Mouse (Mus musculus): ENCODE data around the gene Grpel1.

Grpel1 gene

DNA sequence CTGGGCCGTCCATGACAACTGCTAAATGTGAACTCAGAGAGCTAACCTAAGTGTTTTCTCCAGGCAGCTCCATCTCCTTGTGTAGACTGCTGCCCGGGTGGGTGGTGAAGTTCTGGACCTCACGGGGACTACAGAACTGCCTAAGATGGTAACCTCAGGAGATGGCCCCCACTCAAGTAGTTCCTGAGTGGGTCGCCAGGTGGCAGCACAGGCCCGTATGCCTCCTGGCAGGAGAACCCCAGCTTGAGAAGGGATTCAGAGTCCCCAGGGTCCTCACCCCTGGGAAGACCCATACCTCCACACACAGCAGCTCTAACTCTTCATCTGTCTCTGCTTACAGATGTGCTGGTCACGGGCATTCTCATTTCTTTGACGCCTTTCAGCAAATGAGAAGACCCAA, 2.0 kb upstream of the Grpel1 start:
- DNase-seq: peak; percentile 67 to 91

DNA sequence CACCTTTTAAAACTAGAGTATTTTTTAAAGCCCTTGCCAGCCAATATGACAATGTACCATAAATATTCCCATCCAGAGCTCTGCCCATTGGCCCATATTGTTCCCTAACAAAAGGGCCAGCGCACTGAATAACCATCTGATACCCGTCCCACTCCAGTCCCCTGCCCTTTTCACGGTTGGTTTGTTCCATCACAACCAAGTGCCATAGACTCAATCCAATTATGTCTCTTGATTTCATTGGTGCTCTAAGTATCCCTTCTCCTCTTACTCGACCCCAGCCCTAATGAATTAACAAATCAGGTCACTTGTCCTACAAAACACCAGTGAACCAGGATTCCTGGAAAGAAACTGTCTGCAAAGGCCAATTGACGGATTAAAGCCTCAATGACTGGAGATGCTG, 1.4 kb upstream of the Grpel1 start:
- DNase-seq: no peak

DNA sequence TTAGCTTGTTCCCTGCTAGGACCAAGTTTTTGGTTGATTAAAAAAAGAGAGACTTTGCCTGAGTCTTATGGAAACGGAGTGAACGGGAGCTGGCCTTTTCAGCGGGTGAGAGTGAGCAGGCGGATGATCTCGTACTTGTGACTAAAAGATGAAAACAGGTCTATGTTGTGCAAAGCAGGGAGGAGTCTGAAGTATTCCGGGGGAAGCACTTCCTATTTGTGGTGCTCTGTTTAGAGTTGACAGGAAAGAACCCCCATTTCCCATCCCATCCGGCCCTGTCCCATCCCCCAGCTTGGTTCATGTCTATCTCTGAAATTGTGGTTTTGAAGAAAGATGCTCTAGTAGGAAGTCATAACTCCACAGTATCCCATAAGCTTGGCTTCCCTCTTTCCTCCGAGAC, 1.1 kb downstream of the Grpel1 start:
- DNase-seq: no peak

DNA sequence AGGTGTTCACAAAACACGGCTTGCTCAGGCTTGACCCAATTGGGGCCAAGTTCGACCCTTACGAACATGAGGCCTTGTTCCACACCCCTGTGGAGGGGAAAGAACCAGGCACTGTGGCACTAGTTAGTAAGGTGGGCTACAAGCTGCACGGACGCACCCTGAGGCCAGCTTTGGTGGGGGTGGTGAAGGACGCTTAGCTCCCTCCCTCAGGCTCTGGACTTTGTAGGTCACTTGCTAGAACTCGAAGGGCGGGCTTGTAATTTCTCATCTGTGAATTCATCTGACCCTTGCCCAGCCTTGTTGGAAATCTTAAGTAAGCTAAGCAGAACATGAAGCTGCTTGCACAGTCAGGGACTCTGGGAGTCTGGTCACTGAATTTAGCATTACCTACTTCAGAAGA, 6.4 kb downstream of the Grpel1 start:
- DNase-seq: no peak

DNA sequence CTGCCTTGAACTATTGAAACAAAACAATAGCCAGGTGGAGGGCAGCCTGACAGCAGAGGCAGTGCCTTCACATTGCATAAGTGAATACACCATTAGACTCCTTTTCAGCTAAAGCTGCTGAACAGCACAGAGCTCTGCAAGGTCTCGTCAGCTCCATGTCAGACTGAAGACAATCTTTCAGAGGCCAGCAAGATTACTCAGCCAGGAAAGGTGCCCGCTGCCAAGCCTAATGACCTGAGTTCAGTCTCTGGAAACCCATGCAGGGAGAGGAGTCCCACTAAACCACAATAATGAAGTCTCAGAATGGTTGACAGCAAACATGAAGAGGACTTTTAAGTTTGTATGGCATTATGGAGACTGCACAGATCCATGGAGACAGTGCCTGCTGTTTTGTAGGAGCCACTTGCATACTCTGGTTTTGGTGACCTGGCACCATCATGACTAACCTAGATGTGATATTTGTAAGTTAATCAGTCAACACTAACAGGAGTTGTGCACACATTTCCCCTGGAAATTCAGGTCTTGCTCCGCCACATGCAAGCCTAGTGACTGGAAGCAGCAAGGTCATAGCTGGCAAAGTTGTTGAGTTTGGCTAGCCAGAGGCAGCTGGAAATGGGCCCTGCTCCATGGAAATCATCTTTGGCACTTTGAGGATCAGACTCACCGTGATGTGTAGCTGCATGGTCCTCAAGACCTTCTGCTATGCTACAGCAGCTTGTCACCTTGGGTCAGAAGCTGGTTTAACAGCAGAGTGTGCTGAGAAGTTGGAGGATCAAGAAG, 8.3 kb downstream of the Grpel1 start:
- no peak for DNase-seq

DNA sequence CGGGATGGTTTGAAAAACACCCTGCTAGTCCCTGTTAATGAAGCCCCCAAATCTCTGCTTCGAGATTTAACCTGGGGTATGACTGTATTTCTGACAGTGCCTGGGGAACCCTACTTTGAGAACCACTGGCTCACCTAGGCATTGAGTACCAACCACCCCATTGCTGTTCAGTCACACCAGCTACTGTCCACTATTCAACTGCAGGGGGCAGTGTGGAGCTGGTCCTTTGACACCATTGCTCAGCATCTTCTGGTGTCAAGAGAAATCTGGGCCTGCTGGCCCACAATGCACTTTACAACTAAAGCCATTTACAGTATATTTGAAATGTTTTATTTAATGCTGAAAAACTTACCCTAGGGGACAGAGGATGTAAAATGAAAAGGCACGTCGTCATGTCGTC, 9.5 kb downstream of the Grpel1 start:
- peak; percentile 52 to 72 for DNase-seq

DNA sequence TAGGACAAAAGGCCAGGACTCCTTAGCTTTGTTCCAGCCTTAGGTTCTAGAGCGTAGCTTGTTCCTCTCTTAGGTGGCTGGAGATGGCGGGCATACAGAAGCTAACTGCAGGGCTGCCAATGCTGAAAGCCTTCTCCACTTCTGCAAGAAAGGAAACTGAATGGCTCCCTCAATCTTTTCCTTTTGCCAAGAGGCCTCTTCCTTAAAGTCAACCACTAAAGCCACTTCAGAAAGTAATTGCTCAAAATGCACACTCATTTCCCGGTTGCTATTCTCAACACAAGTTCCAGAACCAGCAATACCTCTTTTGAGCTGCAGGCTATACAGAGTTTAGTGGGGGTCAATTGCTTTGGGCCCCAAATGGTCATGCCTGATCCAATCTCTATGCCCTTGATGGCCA, 12.7 kb downstream of the Grpel1 start:
- no peak for DNase-seq

DNA sequence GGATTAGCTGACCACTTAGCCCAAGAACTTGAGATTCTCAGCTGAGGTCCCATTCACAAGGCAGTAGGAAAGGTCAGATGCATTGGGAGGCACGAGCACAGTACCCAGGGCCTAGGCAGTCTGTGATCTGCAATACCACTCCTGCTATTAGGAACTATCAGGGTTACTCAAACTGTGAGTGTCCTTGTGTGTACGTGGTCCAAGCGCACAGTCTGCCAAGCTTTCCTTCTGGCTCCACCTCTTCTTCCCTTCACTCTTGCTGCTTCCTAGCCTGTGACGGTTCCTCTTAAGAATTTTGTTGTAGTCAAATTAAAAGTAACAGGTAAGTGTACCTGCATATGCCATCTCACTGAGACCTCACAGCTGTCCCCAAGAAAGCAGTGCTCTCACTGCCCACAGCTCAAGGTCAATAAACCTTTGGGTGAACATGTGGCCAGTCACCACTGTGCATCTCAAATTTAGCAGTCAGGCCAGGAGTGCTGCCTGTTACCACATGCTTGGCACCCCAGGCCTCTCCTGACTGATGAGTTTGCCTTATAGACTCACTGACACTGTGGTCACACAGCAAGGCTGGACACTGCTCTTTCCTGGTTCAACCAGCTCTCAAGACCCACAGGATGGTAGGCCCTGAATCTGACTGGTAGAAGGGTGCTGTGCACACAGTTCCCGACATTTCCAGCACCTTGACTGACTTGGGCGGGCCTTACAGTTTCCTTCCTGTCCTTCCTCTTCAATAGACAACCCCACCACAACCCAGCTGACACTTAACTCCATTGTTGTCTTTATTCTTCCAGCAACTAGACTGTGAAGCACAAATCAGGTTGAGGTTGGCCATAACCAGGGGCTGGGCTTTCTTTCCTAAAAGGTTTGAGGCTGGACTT, 14.0 kb downstream of the Grpel1 start:
- no peak for DNase-seq

DNA sequence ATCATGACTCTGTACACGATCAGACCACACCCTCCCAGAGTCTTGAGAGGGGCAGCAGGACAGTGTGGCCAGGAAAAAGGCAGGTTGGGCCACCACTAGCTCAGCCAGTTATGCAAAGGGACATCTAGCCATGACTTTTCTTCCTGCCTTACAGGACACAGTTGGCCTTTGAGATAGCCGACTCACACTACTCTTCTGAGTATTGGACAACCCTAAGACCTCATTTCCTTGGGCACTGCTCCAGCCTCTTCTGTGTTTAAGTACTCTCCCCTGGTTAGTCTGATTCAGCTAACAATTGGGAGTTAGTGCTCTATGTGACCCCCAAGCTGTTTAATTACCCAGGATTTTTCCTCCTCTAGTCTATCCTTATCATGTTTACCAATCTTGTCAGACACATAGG, 14.9 kb downstream of the Grpel1 start:
- no peak for DNase-seq

DNA sequence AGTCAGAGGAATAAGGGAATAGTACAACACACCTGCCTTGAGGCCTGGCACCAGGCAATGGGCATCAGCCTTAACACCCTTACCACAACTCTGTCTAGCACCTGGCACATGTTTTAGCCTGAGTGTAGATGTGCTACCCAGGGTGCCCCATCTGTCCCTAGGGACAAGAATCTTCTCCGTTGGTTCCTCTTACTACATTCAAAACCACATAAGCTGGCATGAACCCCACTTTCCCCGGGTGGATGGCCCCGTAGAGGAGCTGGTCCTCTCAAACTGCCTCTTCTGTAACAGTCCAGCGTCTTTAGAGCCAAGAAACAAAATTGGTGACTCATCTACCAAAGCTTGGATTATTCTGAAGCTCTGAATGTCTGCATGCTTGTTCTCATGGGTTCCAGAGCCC, 15.6 kb downstream of the Grpel1 start:
- peak; percentile 19 to 31 for DNase-seq

DNA sequence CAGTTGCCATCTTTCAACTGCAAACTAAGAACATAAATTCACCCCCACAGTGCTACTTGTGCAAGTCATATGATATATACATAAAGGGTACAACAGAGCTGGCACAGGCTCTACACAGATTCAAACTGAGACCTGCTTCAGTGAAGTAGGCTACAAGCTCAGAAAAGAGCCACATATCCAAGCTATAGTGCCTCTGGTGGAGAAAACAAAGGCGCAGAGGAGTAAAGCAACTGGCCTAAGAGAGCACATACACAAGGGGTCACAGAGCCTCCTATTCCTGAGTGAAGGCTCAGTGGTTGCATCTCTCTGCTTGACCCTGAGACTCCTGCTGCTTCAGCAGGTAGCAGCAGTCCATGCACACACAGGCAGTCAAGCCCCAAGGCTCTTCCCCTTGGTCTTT, 16.3 kb downstream of the Grpel1 start:
- DNase-seq: no peak

DNA sequence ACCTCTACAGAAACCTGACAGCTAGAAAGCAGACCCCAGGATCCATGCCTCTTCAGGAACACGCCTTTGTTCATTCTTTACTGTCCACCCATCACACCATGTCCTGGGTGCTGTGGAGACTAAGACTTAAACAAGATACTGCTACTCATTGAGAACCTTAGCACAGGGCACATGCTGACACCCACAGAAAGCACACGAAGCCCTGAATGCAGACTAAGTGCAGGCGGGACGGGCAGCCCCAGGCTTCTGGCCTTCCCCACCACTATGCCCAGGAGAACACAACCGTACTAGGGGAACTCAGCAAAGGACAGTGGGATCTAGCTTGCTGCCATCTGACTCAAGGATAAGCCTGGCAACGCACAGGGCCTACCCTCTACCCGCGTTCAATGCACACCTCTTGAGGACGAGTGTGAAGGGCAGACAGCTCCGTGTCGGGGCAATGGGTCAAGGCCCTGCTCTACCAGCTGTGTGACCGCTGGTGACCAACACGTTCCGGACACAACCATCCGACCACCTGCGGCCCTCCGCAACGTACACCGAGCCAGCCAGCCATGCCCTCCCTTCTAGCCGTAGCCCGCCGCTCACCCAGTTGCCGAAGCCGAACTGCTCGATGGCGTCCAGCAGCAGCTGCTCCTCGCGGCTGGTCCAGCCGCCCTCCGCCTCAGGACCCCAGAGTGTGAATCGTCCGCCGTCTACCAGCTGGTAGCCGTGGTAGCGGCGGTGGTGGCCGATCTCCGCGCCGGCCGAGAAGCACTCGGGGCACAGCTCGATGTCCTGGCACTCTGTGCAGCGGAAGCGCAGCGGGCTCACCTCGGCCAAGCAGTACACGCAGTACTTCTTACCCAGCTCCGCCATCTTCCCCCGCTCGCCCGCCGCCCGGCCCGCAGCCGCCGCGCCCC, 18.7 kb downstream of the Grpel1 start:
- DNase-seq: peak in 1 of 2 experiments; percentile 52

DNA sequence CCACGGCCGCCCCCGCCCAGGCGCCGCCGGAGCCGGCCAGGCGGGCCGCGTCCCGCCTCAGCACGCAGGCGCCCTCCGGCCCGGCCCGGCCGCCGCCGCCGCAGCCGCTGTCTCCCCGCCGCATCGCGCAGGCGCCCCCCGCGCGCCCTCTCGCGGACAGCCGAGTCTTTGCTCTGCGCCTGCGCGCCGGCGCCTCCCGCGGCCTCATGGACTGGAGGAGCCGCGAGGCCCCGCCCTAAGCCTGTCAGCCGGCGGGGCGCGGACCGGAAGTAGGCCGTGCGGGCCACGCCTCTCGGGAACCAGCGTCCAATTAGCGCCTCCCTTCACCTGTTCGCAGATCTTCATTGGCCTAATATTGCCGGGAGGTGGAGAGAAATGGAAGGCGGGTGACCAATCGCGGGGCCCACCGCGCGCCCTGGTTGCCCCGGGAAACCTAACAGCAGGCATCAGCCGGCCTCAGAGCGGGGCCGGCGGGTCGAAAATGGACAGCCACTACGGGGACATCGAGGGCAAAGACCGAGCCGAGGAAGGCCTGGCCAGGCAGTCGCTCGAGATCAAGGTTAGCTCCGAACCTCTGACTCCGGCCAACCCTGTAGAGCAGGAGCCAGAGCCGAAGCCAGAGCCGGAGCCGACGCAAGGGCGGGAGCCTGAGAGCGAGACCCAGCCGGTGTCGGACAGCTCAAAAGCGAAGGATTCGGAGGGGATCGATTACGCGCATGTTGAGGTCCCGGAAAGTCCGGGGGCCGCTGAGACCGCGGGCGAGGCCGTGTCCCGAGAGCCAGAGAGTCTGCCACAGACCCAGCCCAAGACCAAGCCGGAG, 19.6 kb downstream of the Grpel1 start, which contains the start of the genes Tada2b and Ccdc96:
Gene Tada2b, minus strand, starts transcription at position 115 of the 820 bp plus-strand sequence.
Gene Ccdc96, plus strand, starts transcription at position 418 of the 820 bp plus-strand sequence.
- DNase-seq: peak; percentile 96 to 98

DNA sequence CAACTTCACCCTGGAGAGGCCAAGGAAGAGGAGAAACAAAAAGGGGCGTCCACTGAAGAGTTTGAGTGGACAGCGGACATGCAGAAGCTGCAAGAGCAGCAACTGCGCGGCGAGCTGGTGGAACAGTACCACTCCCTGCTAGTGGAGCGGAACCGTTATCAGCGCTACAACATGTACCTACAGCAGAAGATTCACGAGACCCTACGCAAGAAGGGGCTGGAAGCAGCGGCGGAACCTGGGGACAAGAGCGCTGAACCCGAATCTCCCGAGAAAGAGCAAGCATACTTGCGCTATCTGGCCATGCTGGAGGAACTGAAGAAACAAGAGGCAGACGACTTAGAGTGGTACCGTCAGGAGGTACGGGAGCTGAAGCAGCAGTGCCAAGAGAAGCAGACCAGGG, 20.5 kb downstream of the Grpel1 start:
- DNase-seq: no peak

DNA sequence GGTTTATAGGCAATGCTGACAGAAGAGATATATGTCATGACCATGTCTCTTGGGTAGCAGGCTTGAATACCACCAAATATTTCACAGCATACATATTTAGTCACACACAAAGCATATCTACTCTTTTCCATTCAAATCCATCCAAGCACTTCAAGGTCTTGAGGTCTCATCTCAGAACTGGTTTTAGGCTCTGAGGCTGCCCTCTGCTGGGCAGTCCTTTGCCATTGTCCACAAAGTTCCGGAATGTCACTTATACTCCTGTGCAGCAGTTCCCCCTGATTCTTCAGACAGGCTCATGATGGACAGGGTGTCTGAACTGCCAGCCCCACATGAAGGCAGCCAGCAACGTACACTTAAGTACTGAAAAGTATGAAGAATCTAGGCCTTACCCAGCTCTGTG, 24.4 kb downstream of the Grpel1 start:
- peak in 1 of 2 experiments; percentile 43 for DNase-seq

DNA sequence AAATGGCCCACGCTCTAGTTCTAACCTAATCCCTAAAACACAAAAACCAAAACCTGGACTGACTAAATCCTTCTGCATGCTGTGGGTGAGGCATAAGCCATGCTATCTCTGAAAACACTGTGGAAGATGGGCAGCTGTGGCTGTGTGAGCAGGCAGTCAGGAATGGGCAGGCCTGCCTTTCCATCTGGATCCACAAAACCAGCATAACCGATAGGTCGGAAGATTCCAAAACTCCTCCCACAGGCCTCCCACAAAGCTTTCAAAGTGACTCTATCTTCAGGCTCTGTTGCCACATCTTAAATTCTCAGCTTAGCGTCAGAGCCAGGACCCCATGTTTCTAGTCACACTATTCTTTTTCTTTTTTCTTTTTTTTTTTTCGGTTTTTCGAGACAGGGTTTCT, 29.1 kb downstream of the Grpel1 start:
- no peak for DNase-seq

DNA sequence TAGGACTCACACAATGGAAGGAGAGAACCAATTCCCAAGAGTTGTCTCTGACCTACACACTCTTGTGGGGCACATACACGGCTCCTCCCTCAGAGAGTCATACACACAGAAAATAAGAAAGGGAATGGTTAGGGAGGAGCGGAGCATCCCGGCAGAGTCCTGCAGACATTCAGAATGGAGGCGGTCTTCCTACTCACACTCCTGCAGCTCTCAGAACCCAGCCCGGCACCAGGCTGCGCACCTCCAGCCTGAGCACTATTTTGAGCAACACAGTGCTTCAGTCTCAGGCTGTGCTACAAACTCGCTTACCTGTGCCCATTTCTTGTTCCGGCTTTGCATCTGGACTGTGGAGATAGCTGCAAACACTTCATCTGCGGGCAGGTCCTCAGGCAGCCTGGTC, 29.9 kb downstream of the Grpel1 start:
- no peak for DNase-seq

DNA sequence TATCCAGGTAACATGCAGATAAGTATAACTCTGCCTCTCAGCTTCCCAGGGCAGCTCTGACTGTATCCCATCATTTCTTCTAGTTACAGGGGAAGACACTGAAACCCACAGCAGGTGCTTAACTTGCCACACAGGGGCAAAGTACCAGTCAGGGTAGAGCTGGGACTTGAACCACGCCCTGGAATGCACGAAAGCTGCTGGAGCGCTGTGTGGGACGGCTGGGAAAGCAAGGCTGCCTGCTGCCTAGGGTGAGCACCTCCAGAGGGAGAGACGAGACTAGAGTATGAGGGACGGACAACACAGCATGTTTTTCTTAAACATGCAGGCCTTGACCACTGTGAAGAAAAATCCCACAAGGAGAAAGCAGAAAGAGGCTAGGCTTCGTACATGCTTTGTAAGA, 40.4 kb downstream of the Grpel1 start:
- no peak for DNase-seq

DNA sequence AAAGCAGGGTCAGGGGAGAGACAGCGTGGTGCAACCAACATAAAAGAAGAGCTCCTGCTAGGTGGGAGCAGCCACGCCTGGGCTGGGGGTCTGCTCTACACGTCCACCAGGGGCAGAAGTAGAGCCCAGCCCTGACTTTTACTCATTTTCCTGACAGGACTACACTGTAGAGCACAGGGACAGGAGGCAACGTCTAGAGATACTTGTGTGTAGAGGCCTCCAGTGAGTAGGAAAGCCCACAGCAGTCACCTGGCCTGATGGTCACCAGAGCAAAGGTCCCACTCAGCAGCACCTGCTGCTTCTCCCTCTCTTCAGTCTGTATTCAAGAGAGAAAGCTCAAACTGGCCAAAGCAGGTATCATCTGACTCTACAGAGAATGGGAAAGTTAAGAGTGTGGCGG, 40.8 kb downstream of the Grpel1 start:
- DNase-seq: no peak

DNA sequence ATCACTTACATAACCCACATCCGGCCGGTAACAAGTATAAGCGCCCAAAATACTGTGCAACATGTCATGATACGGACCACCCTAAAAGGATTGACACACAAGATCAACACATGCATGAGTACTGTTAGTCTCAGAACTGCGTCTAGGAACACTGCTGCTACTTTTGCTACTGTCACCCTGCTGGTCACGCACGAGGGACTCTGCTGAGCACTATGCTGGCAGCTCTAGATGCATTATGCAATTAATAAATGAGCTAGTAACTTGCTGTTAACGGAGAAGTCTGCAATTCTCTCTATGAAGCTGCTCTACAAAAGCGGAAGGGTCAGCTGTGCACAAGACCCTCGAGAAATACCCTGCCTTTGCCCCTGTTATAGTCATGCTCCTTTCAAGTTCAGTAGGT, 43.6 kb downstream of the Grpel1 start:
- no peak for DNase-seq

DNA sequence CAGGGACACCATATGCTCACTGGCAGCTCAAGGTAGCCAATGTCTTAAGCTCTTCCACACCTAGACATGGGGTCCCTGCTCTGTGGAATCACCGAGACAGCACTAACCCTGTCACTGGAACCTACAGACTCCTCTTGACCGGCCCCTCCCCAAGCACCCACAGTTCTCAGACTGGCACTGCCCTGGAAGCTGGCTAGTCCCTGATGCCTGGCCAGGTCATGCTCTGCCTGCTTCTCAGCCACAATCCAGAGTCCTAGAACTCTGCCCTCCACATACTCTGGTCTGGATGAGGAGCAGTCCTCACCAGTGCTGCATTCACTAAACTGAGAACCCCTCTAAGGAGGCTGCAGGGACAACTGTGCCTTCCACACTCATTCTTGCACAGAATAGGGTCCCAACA, 46.2 kb downstream of the Grpel1 start:
- DNase-seq: no peak

DNA sequence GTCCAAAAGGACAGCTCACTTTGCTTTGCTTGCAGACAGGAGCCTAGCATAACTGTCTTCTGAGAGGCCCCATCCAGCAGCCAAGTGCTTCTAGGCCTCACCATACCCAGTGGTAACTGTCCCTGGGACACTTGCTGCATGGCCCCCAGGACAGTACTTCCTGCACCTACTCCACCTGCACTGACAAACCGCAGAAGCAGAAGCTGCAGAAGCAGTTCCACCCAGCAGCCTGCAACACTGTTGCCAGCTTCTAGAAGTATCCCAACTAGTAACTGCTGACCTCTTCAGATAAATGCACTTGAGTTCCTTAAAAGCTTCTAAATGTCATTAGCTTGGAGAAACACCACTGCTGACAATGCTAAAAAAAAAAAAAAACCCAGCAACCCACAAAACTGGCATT, 50.3 kb downstream of the Grpel1 start:
- no peak for DNase-seq

Measured in spleen, adult 18-20 months (tissue).